Mouse (Mus musculus) megakaryocyte, embryonic 14.5 days (primary cell): ENCODE results near the gene Def8.

Experiments
- FLI1 ChIP-seq: IDR thresholded peaks from 2 replicates; pipeline ENCODE4 v1.6.1; 2012; ENCODE audit warnings: low read length, inconsistent platforms, mixed read lengths
- GATA1 ChIP-seq: IDR thresholded peaks from 3 replicates; pipeline ENCODE4 v1.6.1; 2012; ENCODE audit warnings: mixed read lengths, low read length, inconsistent platforms, borderline replicate concordance

DNA sequence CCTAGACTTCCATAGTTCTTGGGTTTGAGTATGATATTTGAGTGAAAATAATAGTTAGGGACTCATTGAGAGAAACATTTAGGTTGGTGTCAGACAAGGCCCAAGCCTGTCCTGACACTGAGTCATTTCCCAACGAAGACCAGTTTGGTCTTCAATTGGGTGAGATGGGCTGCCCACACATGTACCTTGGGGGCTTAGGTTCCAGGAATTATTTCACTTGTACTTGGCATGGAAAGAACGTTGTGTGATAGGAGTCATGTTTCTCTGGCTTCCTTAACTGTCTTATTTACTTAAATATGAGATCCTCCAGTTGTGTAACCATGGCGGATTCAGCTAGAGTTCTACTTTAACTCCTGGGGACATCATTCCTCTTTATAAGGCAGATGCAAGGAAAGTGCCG, 40.3 kb downstream of the Def8 start:
- TF ChIP-seq GATA1, result no peak
- no peak for TF ChIP-seq FLI1
